Mouse (Mus musculus): ENCODE measurements around the gene Wdr18. TPM values are rescaled to one million over a fixed set of nuclear protein-coding genes. Genes with fewer than 3 reads are reported as not detected.

The Wdr18 gene
- total RNA-seq, 2 experiments from 2014 or later = 33.1 to 33.6 TPM

DNA sequence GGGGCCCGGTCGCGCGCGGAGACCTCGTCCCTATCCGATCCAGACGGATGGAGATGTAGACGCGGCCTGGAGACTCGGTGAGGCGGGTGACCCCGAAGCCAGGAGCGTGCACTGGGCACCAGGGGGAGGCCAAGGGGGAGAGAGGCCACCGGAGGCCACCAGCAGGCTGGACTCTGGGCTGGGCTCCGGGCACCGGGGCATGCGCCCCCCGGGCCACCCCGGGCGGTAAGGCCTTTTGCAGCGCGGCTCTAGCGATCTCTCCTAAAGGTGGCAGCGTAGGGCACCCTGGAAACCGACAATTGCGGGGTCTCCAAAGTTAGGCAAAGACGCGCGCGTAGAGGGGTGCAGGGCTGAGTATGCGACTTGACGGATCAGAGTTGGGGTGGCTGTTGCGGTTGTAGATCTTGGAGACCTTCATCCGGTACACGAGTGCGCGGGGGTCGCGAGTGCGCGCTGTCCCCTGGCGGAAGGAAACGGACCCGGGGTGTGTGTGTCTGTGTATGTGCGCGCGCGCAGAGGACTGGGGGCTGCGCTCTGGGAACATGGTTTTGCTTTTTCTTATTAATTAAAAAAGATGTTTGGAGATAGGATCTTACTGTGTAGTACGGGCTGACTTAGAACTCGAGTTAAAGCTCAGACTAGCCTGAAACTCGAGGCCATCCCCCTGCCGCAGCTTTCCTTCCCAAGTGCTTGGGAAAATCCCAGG lies 32.5 kb upstream of the Wdr18 start:
- DNase-seq = peak; percentile 52 to 76

DNA sequence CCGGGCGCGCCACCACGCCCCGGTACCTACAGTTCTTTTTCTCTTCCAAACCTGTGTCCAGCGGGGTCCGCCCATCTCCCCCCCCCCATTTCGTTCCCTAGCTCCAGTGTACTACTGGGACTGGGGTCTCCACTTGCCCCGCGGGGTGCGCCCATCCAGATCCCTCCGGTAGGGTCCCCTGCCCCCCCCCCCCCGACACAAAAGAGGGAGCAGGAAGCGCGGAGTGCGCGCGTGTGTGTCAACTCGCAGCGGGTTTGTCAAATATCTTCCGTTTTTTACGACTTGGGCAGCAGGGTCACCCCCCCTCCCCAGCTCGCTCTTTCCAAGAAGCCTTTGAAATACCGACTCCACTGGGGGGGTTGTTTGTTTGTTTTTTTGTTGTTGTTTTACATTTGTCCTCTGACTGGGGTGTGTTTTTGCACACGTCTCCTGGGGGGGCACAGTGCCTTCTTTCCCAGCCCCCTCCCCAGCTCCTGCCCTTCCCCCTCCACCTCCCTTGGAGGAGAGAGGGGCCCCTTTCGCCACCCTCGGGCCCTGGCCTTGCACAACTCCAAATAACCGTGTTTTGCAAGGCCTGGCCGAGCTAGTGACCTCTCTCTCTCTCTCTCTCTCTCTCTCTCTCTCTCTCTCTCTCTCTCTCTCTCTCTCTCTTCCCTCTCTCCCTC lies 31.8 kb upstream of the Wdr18 start:
- peak; percentile 35 to 36 for DNase-seq

DNA sequence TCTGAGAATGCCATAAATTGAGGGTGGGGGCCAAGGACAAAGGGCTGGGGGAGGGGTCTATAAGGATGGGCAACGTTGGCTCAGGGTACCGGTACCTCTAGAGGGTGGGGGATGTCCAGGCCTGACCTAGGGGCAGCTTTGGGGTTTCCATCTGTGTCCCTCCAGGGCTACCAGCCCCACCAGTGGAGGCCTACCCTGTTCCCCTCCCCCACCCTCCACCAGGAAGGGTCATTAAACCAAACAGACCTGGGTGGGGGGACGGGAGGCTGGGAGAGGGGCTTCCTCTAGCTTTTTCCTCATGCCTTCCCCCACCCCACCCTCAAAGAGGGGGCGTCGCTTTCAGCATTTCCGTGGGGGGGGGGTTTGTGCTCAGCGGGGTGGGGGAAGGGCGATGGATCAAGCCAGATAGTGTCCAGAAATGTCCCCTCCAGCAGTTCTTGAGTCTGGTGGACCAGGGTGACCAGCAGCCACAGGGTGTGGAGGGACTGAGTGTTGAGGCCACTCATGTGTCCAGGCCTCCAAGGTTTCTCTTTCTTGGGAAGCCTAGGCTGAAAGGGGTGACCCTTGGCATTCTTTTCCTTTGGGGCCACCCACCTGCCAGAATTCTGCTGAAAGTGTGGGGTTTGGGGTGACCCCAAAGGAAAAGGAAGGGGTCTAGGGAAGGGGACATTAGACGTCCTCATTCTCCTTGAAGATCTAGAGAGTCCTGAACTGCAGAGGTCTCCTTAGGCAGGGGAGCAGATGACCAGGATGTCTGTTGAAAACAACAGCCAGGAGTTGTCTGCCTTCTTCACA lies 30.8 kb upstream of the Wdr18 start:
- no peak for DNase-seq

DNA sequence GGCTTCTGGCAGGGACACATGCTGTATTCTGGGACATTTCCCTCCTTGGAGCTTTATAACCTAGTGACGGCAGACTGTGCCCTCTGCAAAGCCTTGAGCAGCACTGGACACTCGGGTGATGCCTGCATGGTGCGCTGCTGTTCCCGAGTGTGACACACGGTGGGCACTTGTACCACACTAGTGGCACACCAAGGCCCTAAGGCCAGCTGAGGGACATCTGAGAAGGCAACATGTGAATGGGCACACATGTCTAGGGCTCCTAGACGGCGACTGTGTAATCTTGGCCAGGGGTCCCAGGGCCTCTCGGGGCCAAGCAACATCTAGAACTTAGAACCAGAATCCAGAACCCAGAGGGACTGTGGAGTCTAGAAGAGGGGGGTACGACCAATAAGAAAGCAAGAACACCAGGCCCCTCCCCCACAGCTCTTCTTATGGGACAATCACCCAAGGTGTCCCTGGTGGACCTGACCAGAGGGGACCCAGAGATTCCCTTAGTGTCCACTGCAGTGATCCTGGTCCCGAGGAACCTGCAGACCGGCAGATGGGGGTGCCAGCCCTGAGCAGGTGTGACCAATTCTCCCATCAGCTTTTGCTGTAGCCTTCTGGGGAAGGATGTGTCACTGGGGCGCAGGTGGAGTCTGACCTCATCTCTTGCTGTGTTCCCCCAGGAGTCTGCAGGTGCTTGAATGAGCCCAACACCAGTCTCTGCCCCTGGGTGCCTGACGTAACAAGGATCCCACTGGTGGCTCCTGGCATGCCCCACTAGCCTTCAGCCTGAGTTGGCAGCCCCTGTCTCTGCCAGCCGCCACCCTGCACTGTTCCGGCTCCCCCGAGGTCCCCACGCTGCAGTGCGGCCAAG lies 29.8 kb upstream of the Wdr18 start:
- DNase-seq = peak in 1 of 2 experiments; percentile 13

DNA sequence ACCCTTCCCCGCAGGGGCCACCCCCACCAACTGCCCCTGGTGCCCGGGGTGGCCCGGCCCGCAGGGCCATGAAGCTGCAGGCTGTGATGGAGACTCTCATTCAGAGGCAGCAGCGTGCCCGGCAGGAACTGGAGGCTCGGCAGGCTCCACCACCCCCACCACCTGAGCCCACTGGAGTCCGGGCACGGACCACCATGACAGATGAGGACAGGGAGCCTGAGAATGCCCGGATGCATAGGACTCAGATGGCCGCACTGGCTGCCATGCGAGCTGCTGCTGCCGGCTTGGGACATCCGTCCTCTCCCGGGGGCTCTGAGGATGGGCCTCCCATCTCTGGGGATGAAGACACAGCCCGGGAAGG lies 29.1 kb upstream of the Wdr18 start:
- DNase-seq = no peak

DNA sequence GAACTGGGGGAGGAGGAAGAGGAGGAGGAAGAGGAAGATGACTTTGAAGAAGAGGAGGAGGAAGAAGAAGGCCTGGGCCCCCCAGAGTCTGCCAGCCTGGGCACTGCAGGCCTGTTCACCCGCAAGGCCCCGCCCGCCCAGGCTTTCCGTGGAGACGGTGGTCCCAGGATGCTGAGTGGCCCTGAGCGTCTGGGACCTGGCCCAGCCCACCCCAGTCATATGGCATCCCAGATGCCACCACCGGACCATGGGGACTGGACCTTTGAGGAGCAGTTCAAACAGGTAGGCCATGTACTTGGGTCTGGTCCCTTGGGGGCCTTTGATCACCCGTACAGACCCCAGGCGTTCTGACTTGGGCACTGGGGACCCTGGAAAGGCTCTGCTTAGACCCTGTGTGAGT lies 28.2 kb upstream of the Wdr18 start:
- DNase-seq = no peak

DNA sequence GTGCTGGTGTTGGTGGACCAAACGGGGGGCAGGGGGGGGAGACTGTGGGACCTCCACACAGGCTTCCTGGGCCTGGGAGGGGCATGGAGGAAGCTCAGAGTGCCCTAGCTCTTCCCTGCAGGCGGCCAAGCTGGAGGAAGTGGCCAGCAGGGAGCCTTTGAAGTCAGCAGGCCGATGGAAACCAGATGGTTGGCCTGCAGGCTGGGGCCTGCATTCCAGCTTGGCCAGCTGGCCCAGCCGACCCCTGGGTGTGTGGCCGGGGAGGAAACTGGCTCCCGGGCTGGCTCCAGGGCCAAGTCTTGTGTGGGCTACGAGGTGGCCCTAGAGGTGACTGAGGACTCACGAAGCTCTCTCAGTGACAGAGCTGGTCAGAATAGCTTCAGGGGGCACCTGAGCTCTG lies 27.2 kb upstream of the Wdr18 start:
- DNase-seq = peak; percentile 76 to 86

DNA sequence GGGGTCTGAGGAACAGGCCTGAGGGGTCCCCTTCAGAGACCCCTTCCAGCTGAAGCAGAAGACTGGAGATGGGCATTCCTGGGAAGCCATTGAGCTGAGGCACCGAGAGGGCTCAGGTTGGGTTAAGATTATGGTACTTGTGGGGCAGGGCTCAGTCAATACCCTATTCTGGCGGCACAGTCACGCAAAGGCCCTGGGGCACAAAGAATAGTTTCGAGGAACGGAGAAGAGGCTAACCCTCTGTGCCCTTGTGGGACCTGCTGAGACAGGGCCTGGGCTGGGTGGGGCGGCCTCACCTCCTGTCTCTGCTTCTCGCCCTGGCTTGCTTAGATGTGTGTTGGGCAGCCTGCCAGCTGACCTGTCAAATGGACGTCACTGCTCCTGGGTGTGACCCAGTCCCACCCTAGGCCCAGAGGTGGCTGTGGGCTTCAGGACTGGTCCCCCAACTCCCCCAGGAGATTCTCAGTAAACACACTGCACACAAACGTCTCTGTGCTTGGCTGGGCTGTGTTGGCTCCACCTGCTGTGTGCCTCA lies 26.7 kb upstream of the Wdr18 start:
- peak; percentile 35 to 36 for DNase-seq

DNA sequence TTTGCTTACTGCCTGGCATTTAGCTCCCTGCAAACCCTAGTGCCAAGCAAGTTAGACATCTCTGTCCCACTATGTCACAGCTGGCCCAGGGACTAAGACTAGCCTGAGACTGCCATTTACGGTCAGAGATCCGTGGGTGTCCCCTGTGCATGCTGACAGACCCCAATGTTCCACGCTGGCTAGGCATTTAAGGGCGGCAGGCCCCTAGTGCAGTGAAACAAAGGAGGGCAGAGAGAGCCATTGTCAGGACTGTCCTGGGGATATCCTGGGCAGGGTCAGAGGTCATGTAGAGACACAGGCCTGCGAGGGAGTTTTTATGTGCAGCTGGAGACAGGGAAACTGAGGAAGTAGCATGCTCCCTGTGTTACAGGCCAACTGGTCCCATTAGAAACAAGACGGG lies 26.1 kb upstream of the Wdr18 start:
- DNase-seq = no peak

DNA sequence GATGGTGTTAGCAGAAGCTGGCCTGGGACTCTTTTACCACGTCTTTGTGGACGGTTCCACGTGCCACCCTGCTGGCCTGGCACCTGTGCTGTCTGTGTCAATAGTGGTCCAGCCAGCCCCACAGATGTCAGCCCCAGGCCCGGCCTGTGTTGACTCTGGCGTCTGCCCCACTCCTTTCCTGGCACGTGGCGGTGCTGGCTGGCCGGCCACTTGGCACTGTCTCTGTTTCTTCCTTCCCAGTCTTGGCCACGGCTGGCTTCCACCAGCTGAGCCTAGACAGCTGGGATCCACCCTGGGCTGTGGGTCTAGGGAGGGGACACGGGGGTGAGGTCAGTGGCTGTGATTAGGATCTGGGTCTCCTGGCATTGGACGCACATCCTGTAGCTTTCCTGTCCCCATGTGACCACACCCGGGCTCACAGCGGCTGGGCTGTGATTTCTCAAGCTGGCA lies 25.7 kb upstream of the Wdr18 start:
- peak; percentile 93 to 95 for DNase-seq

DNA sequence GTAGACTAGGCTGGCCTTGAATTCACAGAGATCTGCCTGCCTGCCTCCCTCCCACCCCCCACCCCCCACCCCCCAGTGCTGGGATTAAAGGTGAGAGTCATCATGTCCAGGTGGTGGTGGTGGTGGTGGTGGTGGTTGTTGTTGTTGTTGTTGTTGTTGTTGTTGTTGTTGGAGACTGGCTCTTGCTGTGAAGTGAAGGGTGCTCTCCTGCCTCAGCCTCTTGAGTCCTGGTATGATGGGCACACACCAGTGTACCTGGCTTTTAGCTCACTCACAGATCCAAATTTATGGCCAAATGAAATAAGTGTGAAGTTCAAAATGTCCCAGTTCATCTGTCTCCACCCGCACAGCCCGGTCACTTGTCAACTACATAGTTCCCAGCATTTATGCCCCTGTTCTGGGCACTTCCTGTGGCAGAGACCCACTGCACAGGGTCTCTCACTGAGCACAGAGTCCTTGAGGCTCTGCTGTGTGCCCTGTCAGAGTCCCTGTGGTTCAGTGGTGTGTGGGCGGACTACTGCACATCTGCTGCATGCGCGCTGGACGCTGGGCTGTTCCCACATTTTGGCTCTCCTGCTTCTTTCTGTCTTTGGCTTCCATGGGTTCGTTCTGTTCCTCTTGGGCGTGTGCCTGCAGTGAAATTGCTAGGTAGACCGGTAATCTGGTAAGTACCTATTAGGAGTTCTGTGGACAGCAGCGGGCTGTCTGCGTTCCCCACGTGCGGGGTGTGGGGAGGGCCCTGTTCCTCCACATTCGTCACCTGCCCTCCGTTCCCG lies 25.0 kb upstream of the Wdr18 start:
- peak; percentile 38 to 40 for DNase-seq

DNA sequence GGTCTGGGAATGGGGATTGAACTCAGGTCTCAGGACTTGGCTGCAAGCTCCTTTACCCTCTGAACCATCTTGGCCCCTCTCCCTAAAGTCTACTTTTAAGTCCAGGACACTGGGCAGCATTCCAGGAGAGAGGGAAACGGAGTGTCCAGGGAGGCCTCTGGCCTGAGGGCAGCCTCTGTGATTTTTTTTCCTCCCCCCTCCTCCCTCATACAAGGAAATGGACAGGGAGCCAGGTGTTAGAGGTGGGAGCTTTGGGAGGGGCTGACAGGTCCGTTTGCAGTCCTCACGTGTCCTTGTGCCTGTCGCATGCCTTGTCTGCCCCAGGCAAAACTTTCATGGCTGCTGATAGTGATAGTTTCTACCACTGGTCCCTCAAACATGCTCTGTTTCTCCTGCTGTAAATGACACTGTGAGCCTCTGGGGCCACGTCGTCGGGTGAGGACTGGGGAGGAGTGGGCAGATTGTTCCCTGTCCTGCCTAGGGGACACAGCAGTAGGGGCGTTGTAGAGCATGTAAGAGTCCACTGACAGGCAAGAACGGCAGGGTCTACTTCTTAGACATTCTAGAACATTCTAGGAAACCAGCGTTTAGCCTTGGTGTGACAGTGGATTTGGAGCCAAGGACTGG lies 23.6 kb upstream of the Wdr18 start:
- DNase-seq = no peak

DNA sequence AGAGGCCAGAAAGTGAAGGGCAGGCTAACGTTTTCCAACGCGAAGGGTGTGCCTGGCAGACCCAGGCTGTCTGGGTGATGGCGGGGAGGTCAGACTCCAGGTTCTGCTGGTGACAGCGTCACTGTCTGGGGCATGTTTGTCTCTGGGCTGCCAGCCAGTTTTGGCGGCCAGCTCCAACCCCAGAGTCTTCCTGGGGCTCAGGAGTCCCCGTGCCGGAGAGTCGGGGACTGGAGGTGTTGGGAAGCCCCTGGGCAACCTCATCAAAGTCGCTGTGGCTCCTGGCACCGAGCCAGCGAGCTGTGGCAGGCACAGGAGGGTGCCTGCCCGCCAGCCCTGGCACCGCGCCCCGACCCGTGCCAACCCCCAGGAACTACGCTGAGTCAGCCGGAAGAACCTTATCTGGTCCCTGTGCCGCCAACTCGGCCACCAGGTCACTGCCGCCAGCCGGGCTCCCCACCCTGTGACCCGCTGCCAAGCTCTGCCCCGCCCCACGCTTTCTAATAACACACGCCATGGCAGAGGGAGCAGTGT lies 23.0 kb upstream of the Wdr18 start:
- DNase-seq = peak; percentile 85 to 90

DNA sequence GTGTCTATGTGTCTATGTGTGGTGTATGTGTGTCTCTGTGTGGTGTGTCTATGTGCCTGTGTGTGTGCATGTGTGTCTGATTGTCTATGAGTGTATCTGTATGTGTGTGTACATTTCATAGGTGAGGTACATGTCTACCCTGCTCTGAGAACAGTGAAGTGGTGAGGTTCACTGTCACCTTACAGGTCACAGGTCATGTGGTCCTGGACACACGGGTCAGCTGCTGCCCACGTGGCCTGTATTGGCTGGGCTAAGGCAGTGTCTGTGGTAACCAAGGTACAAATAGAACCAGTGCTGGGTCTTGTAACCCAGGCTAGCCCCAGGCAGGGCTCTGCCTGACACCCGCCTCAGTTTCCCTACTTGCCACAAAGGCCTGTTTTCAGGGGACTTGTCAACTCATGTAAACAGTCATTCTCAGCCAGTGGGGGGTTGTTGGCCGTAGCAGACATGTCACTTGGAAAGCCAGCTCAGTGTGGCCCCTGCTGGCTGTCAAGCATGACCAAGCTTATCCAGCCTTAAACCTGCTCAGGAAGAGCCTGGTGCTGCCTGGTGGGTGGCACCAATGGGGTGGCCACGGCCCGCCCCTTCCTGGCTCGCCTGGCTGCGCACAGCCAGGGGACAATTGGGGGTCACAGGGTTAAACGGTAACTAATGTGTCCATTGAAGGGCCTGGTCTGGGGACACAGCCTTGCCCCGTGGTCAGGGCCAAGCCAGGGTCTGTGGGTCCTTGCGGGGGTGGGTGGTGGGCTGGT lies 22.0 kb upstream of the Wdr18 start:
- no peak for DNase-seq

DNA sequence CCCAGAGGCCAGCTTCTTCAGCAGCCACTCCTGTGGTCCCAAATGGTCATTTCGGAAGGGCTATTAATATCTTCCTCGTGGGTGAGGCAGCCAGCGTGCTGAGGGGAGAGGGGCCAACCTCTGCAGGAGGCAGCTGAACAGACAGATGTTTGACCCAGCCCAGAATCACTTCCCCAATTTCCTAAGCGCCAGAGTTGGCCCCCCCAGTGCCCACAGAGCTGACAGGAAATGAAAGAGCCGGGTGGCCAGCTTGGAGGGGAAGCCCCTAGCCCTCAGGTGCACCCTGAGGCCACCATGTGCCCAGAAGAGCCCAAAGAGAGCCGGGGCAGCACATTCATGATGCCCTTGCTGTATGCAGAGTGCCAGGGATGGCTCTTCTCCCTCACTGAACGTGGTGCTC lies 19.2 kb upstream of the Wdr18 start:
- peak in 1 of 2 experiments; percentile 79 for DNase-seq

DNA sequence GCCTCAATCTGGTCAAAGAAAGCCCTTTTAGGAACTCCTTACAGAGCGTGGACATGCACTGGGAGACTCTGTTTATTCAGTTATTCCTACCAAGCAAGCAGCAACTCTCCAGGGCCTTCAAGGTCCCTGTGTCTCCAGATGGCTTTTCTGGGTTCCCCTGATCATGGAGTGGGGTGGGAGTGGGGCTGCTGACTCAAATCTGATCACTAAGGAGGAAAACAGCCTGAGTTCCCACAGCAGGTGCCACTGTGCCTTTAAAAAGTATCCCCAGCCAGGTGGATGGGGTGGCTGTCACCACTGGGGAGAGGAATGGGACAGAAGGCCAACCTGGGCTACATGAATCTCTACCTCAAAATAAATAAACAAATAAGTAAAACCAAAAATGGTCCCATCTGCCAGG lies 17.0 kb upstream of the Wdr18 start:
- DNase-seq = no peak

DNA sequence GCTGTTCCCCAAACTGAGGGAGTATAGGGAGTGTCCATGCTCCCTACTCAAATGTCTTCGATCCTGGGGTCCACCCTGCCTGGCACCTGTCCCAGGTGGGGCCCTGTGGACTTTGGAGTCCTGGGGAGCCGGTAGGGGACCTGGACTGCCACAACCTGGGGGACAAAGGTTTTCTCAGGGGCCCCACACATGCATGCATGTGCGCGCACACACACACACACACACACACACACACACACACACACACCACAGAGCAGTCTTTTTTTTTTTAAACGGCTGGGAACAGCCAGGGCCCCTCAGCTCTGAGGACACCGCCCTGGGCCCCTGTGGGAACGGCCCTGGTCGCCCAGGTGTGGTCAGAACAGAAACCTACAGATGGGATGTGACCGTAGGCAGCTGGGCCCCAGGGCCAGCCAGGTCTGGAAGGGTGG lies 16.5 kb upstream of the Wdr18 start:
- no peak for DNase-seq

DNA sequence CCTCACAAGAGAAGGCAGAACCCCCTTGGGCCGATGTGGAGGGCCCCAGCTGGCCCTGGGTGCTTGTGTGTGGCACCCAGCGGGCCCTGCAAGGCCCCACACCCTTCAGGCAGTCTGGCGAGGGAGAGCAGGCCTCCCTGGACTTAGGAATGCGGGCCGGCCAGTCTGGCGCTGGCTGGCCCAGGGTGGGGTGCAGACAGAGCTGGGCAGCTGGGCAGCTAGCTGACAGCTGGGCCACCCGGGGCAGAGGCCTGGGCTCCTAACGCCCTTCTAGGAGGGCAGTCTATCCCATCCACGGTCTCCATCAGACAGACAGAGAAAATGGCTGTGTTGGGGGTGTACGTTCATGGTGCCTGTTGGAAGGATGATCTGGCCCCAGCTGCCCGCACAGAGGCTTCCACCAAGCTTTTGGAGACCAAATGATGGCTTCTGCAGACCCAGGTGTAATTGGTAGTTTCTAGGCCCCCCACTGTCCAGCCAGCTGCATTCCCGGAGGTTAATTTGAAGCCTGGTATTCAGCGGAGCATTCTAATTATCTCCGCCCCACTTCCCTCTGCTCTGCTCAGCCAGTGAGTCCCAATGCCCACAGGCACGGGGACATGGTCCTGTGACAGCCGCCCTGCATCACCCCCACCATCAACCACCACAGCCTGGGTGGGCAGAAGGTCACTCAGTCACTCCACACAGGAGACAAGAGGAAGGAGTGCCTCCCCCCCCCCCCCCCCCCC lies 14.3 kb upstream of the Wdr18 start:
- no peak for DNase-seq

Measured in heart, adult 18-20 months (tissue).